ENCODE assay signal across 10 mouse cellular contexts in genomic region chr9:64174341-64174740, GRCm38 (mm10). TPM values are rescaled to one million over a fixed set of nuclear protein-coding genes. Genes with fewer than 3 reads are reported as not detected.
DNase-seq lines count a peak whose midpoint lies in the region; ATAC-seq and TF ChIP-seq lines count a peak whose summit lies in the region.
"Had no signal": no experiment of that assay in that cellular context is flagged by ENCODE, and none has a peak within 500 bp of the region (broad histone marks: within the 10 kb centered on the region; RNA-seq: fewer than 3 reads in every experiment).

No protein-coding gene starts in this region.

- no peak for ATAC-seq in kidney, postnatal 0 days (replicated peaks; ENCODE audit: low FRiP score, low read depth)
- no peak for ATAC-seq in embryonic facial prominence, embryonic 13.5 days (ENCODE audit: insufficient number of reproducible peaks, insufficient read depth, low FRiP score, low TSS enrichment, low read depth)
- ATAC-seq in intestine, postnatal 0 days = no peak
- no peak for ATAC-seq in neural tube, embryonic 12.5 days (ENCODE audit: low FRiP score, low read depth)

- DNase-seq in kidney, postnatal 0 days (ENCODE audit: low spot score) = no peak
- DNase-seq in kidney, adult 2 months = no peak
- DNase-seq in adrenal gland, postnatal 36 days = no peak
- DNase-seq in retina, embryonic 14.5 days (ENCODE audit: low spot score) = no peak
- no peak for DNase-seq in layer of hippocampus, adult 9-10 months (ENCODE audit: low spot score)
- DNase-seq: left cerebral cortex, postnatal 4 days had no signal

- H3K4me3 ChIP-seq in kidney, postnatal 0 days (replicated peaks; ENCODE audit: low read depth, low read length) = peak overlapping the region; percentile 98
- H3K4me3 ChIP-seq in kidney, adult 2 months (ENCODE audit: insufficient read depth, low read depth, low read length) = no peak overlapping the region
- peak overlapping the region; percentile 93 for H3K4me3 ChIP-seq in embryonic facial prominence, embryonic 13.5 days
- H3K4me3 ChIP-seq in intestine, postnatal 0 days (ENCODE audit: low read depth, low read length) = peak overlapping the region; percentile 98
- H3K4me3 ChIP-seq in neural tube, embryonic 12.5 days = peak overlapping the region; percentile 71

- no peaks in the 10 kb centered on the region for H3K27me3 ChIP-seq in kidney, postnatal 0 days (ENCODE audit: insufficient read depth, low read length)
- H3K27me3 ChIP-seq in kidney, adult 2 months (replicated peaks; ENCODE audit: control insufficient read depth, insufficient read depth, low read length) = no peaks in the 10 kb centered on the region
- no peaks in the 10 kb centered on the region for H3K27me3 ChIP-seq in embryonic facial prominence, embryonic 13.5 days
- no peaks in the 10 kb centered on the region for H3K27me3 ChIP-seq in intestine, postnatal 0 days (replicated peaks; ENCODE audit: control insufficient read depth, insufficient read depth, low read length)
- H3K27me3 ChIP-seq in neural tube, embryonic 12.5 days (replicated peaks) = no peaks in the 10 kb centered on the region

- TF ChIP-seq CTCF in kidney, postnatal 0 days (IDR thresholded peaks at IDR 0.05; ENCODE audit: low read depth) = no peak
- TF ChIP-seq CTCF in kidney, adult 2 months (conservative IDR thresholded peaks at IDR 0.05; ENCODE audit: insufficient read depth, insufficient read length, low read depth, low read length) = no peak
- no peak for TF ChIP-seq CTCF in intestine, postnatal 0 days (IDR thresholded peaks at IDR 0.05; ENCODE audit: low read depth)

- peaks cover 32% of the 10 kb centered on the region for H3K36me3 ChIP-seq in kidney, postnatal 0 days (ENCODE audit: insufficient read depth, low read length)
- peaks cover 12% of the 10 kb centered on the region for H3K36me3 ChIP-seq in kidney, adult 2 months (ENCODE audit: control insufficient read depth, insufficient read depth, low read length)
- H3K36me3 ChIP-seq in embryonic facial prominence, embryonic 13.5 days = peaks cover 45% of the 10 kb centered on the region
- peaks cover 34% of the 10 kb centered on the region for H3K36me3 ChIP-seq in intestine, postnatal 0 days (ENCODE audit: control insufficient read depth, insufficient read depth)
- peaks cover 38% of the 10 kb centered on the region for H3K36me3 ChIP-seq in neural tube, embryonic 12.5 days

- H3K4me2 ChIP-seq in kidney, postnatal 0 days (ENCODE audit: low read length) = peak overlapping the region; percentile 62
- H3K4me2 ChIP-seq in embryonic facial prominence, embryonic 13.5 days = peak overlapping the region; percentile 82
- peak overlapping the region; percentile 76 for H3K4me2 ChIP-seq in intestine, postnatal 0 days (replicated peaks; ENCODE audit: low read depth)
- H3K4me2 ChIP-seq in neural tube, embryonic 12.5 days (replicated peaks) = peak overlapping the region; percentile 81

- H3K9ac ChIP-seq in kidney, postnatal 0 days (ENCODE audit: low read depth, low read length) = peak overlapping the region; percentile 95
- H3K9ac ChIP-seq in embryonic facial prominence, embryonic 13.5 days = peak overlapping the region; percentile 93
- peak overlapping the region; percentile 93; the same call in 1 of the 2 replicates for H3K9ac ChIP-seq in intestine, postnatal 0 days (ENCODE audit: low read depth, low read length)
- H3K9ac ChIP-seq in neural tube, embryonic 12.5 days = peak overlapping the region; percentile 71

- H3K9me3 ChIP-seq in kidney, postnatal 0 days (replicated peaks; ENCODE audit: low read length) = no peaks in the 10 kb centered on the region
- no peaks in the 10 kb centered on the region for H3K9me3 ChIP-seq in embryonic facial prominence, embryonic 13.5 days
- H3K9me3 ChIP-seq in intestine, postnatal 0 days (ENCODE audit: control insufficient read depth) = no peaks in the 10 kb centered on the region
- H3K9me3 ChIP-seq in neural tube, embryonic 12.5 days = no peaks in the 10 kb centered on the region

- peaks cover 3% of the 10 kb centered on the region; the same call in 1 of the 2 replicates for H3K4me1 ChIP-seq in kidney, postnatal 0 days (replicated peaks; ENCODE audit: insufficient read depth, low read length)
- peaks cover 3% of the 10 kb centered on the region; the same call in 1 of the 2 replicates for H3K4me1 ChIP-seq in kidney, adult 2 months (ENCODE audit: control insufficient read depth, insufficient read depth, low read length)
- H3K4me1 ChIP-seq in embryonic facial prominence, embryonic 13.5 days = peaks cover 25% of the 10 kb centered on the region
- H3K4me1 ChIP-seq in intestine, postnatal 0 days (replicated peaks; ENCODE audit: control insufficient read depth, insufficient read depth, low read length) = no peaks in the 10 kb centered on the region; the same call in 1 of the 2 replicates
- H3K4me1 ChIP-seq in neural tube, embryonic 12.5 days = peaks cover 17% of the 10 kb centered on the region; the same call in 1 of the 2 replicates

- no peak overlapping the region for H3K27ac ChIP-seq in kidney, postnatal 0 days
- H3K27ac ChIP-seq in kidney, adult 2 months (ENCODE audit: insufficient read depth, low read depth, low read length) = no peak overlapping the region
- H3K27ac ChIP-seq in embryonic facial prominence, embryonic 13.5 days = peak overlapping the region; percentile 95; the same call in 1 of the 2 replicates
- no peak overlapping the region for H3K27ac ChIP-seq in intestine, postnatal 0 days (ENCODE audit: low read depth, low read length)
- no peak overlapping the region for H3K27ac ChIP-seq in neural tube, embryonic 12.5 days

- TF ChIP-seq POLR2A in kidney, adult 2 months (IDR thresholded peaks at IDR 0.05; ENCODE audit: low read depth, low read length) = no peak

RNA-seq across cellular contexts. Expression of gene Rpl4, which starts 1.2 kb away (rescaled TPM):
- 1,162 and 1,196 TPM in 2 replicates for polyA plus RNA-seq in kidney, postnatal 0 days (2015; fragmentation: Nextera tagmentation; extraction: Ambion mirVana)
- 373 and 421 TPM in 2 replicates for polyA plus RNA-seq in kidney, adult 2 months (2012; rRNA removed)
- 1,232 and 1,302 TPM in 2 replicates for polyA plus RNA-seq in embryonic facial prominence, embryonic 13.5 days (2015; fragmentation: Nextera tagmentation; extraction: Ambion mirVana)
- 575 and 580 TPM in 2 replicates for polyA plus RNA-seq in intestine, postnatal 0 days (2015; fragmentation: Nextera tagmentation; extraction: Ambion mirVana)
- polyA plus RNA-seq in neural tube, embryonic 12.5 days (2016; fragmentation: Nextera tagmentation; extraction: Ambion mirVana) = 801 and 813 TPM in 2 replicates
- total RNA-seq in adrenal gland, postnatal 36 days (2021) = 1,000 to 10,000 TPM in 1 of 2 experiments, 100 to 1,000 TPM in 1; 960 to 1,012 TPM

RNA-seq across cellular contexts. Expression of gene Zwilch, which starts 1.4 kb away (rescaled TPM):
- 7.5 and 8.6 TPM in 2 replicates for polyA plus RNA-seq in kidney, postnatal 0 days (2015; fragmentation: Nextera tagmentation; extraction: Ambion mirVana)
- polyA plus RNA-seq in kidney, adult 2 months (2012; rRNA removed) = 0.35 and 0.77 TPM in 2 replicates
- 21.9 and 22.7 TPM in 2 replicates for polyA plus RNA-seq in embryonic facial prominence, embryonic 13.5 days (2015; fragmentation: Nextera tagmentation; extraction: Ambion mirVana)
- 3.0 and 4.1 TPM in 2 replicates for polyA plus RNA-seq in intestine, postnatal 0 days (2015; fragmentation: Nextera tagmentation; extraction: Ambion mirVana)
- polyA plus RNA-seq in neural tube, embryonic 12.5 days (2016; fragmentation: Nextera tagmentation; extraction: Ambion mirVana) = 18.3 and 18.9 TPM in 2 replicates
- 1 to 10 TPM; 2.7 to 4.0 TPM for total RNA-seq in adrenal gland, postnatal 36 days (2021)

RNA-seq across cellular contexts. Expression of gene Snapc5, which starts 4.7 kb away (rescaled TPM):
- polyA plus RNA-seq in kidney, postnatal 0 days (2015; fragmentation: Nextera tagmentation; extraction: Ambion mirVana) = 25.8 and 29.6 TPM in 2 replicates
- 15.8 and 24.9 TPM in 2 replicates for polyA plus RNA-seq in kidney, adult 2 months (2012; rRNA removed)
- polyA plus RNA-seq in embryonic facial prominence, embryonic 13.5 days (2015; fragmentation: Nextera tagmentation; extraction: Ambion mirVana) = 33.1 and 36.8 TPM in 2 replicates
- polyA plus RNA-seq in intestine, postnatal 0 days (2015; fragmentation: Nextera tagmentation; extraction: Ambion mirVana) = 32.9 and 36.7 TPM in 2 replicates
- 34.4 and 35.0 TPM in 2 replicates for polyA plus RNA-seq in neural tube, embryonic 12.5 days (2016; fragmentation: Nextera tagmentation; extraction: Ambion mirVana)
- total RNA-seq in adrenal gland, postnatal 36 days (2021) = 10 to 100 TPM; 20.7 to 21.3 TPM

RNA-seq across cellular contexts. Expression of gene Lctl, which starts 57.4 kb away (rescaled TPM):
- polyA plus RNA-seq in kidney, postnatal 0 days (2015; fragmentation: Nextera tagmentation; extraction: Ambion mirVana) = 0.23 and 0.29 TPM in 2 replicates
- polyA plus RNA-seq in kidney, adult 2 months (2012; rRNA removed) = 5.1 and 6.9 TPM in 2 replicates
- polyA plus RNA-seq in embryonic facial prominence, embryonic 13.5 days (2015; fragmentation: Nextera tagmentation; extraction: Ambion mirVana) = not detected in 2 replicates
- polyA plus RNA-seq in intestine, postnatal 0 days (2015; fragmentation: Nextera tagmentation; extraction: Ambion mirVana) = 0.09 and 0.22 TPM in 2 replicates
- polyA plus RNA-seq in neural tube, embryonic 12.5 days (2016; fragmentation: Nextera tagmentation; extraction: Ambion mirVana) = not detected in 2 replicates
- total RNA-seq in adrenal gland, postnatal 36 days (2021) = 1 to 10 TPM in 1 of 2 experiments, under 1 TPM in 1; 0.69 to 2.6 TPM
- total RNA-seq: left cerebral cortex, postnatal 4 days had no signal
- polyA plus RNA-seq: spleen, adult 2 months had no signal
